Mouse (Mus musculus): ENCODE results near the gene Cebpb. TPM values are rescaled to one million over a fixed set of nuclear protein-coding genes. Genes with fewer than 3 reads are reported as not detected.

The Cebpb gene
- polyA plus RNA-seq, 1 experiment, result 68.5 TPM

DNA sequence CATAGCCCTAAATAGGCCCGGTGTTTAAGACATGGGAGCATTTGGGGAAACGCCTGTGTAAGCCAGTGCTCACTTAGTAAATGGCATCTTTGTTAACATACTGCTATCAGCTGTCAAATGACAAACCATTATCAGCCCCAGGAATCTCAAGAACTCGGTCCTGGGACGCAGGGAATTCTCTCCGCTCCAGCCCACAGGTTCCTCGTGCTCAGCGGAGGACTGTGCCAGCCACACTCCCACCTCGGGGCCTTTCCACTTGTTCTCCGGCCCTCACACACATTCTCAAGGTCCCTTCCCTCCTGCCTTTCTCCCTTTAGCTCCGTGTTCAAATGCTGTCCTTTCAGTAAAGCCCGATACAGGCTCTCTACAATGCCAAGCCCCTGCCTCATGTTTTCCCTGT lies 30.0 kb upstream of the Cebpb start:
- TF ChIP-seq CTCF (IDR thresholded peaks at IDR 0.05; ENCODE audit: extremely low read depth, insufficient read depth, insufficient read length, insufficient replicate concordance) (no peak), POLR2A (IDR thresholded peaks at IDR 0.05; ENCODE audit: low read depth, low read length) (no peak)
- no peak for DNase-seq (ENCODE audit: low read depth in 1 of 2, low spot score in 2 of 2)
- no peak overlapping the region for H3K4me3 ChIP-seq (ENCODE audit: extremely low read depth, insufficient read depth, insufficient read length)
- no peak overlapping the region for H3K27ac ChIP-seq (ENCODE audit: insufficient read depth, low read length)
- WGBS, result 85% methylated on average over 11 of the region's 11 CpGs
- H3K27me3 ChIP-seq (ENCODE audit: control insufficient read depth, insufficient read depth, low read length), result no peaks in the 10 kb centered on the region
- peaks cover 9% of the 10 kb centered on the region for H3K36me3 ChIP-seq (ENCODE audit: control insufficient read depth, insufficient read depth, low read length)
- peaks cover 42% of the 10 kb centered on the region; the same call in 1 of the 2 replicates for H3K4me1 ChIP-seq (ENCODE audit: control insufficient read depth, insufficient read depth, insufficient read length)

DNA sequence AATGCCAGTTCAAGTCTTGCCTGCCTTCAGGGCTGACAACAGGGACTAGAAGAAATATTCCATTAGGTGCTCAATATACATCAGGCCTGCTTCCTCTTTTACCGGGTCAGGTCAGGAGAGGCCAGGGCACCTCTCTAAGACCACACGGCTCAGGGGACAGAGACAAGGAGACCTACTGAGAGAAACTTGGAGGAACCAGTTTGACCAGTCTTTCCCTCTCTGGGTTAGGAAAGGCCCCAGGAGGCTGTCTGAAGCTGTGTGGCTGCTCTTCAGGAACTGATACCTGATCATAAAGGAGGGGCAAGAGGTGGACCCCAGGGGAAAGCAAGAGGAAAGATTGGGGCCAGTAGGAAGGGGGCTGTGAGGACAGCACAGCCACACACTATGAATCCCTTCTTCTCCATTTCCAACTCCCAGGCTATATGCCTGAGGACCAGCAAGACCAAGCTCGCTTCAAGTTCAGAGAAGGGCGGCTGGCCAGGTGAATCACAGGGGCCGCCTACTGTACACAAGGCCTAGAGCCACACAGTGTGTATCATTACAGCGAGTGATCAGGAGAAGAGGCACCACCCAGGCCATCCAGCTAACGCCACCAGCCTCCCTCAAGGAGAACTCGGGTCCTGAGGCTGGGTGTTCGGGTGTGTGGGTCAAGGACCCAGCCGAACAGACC lies 29.4 kb upstream of the Cebpb start:
- no peak overlapping the region for H3K27ac ChIP-seq (ENCODE audit: insufficient read depth, low read length)
- H3K4me1 ChIP-seq (ENCODE audit: control insufficient read depth, insufficient read depth, insufficient read length), result peaks cover 42% of the 10 kb centered on the region; the same call in 1 of the 2 replicates
- 71% methylated on average over 10 of the region's 10 CpGs for WGBS
- TF ChIP-seq CTCF (IDR thresholded peaks at IDR 0.05; ENCODE audit: extremely low read depth, insufficient read depth, insufficient read length, insufficient replicate concordance), result no peak
- TF ChIP-seq POLR2A (IDR thresholded peaks at IDR 0.05; ENCODE audit: low read depth, low read length), result no peak
- H3K36me3 ChIP-seq (ENCODE audit: control insufficient read depth, insufficient read depth, low read length), result peaks cover 3% of the 10 kb centered on the region
- no peaks in the 10 kb centered on the region for H3K27me3 ChIP-seq (ENCODE audit: control insufficient read depth, insufficient read depth, low read length)
- H3K4me3 ChIP-seq (ENCODE audit: extremely low read depth, insufficient read depth, insufficient read length), result no peak overlapping the region
- DNase-seq (ENCODE audit: low read depth in 1 of 2, low spot score in 2 of 2), result no peak

DNA sequence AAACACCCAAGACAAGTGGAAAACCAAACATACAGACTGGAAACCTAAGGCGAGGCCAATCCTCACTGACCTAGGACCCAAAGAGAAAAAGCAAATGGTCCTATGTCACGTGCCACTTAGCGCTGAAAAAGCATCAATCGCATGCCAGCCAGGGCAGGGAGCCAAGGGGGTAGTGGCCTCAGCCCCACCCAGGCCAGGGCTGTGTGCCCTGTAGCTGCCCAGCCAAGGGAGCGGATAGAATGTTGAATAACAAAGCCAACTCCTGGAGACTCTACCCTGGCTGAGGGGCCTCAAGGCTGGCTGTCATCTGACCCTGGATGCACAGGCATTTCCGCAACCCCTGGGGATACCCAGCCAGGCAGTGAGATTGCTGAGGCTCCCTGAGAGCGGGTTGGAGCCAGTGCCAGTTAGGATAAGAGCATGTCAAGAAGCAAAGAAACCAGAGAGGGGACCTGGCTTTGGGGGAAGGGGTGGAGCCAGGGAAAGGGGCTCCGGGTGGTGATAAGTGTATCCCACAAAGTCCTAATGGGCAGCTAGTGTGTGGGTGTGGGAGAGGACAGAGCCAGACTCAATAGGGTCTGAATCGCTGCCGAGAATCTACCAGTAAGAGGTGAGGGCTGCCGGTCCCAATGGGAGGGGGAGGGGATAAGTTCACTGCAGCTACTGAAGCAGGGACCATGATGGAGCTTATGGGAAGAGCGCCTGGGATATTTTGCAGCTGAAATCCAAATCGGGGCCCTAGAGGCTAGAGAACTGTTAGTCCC lies 28.7 kb upstream of the Cebpb start:
- 48% methylated on average over 13 of the region's 13 CpGs for WGBS
- TF ChIP-seq CTCF (IDR thresholded peaks at IDR 0.05; ENCODE audit: extremely low read depth, insufficient read depth, insufficient read length, insufficient replicate concordance) (no peak), POLR2A (IDR thresholded peaks at IDR 0.05; ENCODE audit: low read depth, low read length) (no peak)
- no peaks in the 10 kb centered on the region for H3K36me3 ChIP-seq (ENCODE audit: control insufficient read depth, insufficient read depth, low read length)
- no peak for DNase-seq (ENCODE audit: low read depth in 1 of 2, low spot score in 2 of 2)
- H3K4me3 ChIP-seq (ENCODE audit: extremely low read depth, insufficient read depth, insufficient read length), result peak overlapping the region; percentile 82; the same call in 1 of the 2 replicates
- peaks cover 42% of the 10 kb centered on the region; the same call in 1 of the 2 replicates for H3K4me1 ChIP-seq (ENCODE audit: control insufficient read depth, insufficient read depth, insufficient read length)
- H3K27ac ChIP-seq (ENCODE audit: insufficient read depth, low read length), result no peak overlapping the region; the same call in 1 of the 2 replicates
- no peaks in the 10 kb centered on the region for H3K27me3 ChIP-seq (ENCODE audit: control insufficient read depth, insufficient read depth, low read length)

DNA sequence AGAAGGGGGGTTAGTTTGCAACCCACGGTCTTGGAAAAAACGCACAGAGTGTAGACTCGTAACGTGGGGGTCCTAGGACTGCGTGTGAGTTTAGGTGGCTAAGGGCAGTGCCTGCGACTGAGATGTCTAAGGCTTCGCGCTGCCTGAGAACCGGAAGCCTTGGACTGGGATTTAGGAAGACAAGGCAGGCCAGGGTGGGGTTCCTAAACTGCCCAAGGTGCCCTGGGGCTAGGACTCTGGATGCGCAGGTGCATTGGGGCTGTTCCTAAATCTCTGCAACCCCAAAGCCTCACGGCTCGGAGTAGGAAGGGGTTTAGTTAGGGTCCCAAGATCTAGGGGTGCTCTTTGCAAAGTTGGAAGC lies 28.1 kb upstream of the Cebpb start:
- Histone ChIP-seq H3K27me3 (ENCODE audit: control insufficient read depth, insufficient read depth, low read length) (no peaks in the 10 kb centered on the region), H3K4me1 (ENCODE audit: control insufficient read depth, insufficient read depth, insufficient read length) (peaks cover 42% of the 10 kb centered on the region; the same call in 1 of the 2 replicates), H3K36me3 (ENCODE audit: control insufficient read depth, insufficient read depth, low read length) (no peaks in the 10 kb centered on the region), H3K27ac (ENCODE audit: insufficient read depth, low read length) (peak overlapping the region; percentile 64; the same call in 1 of the 2 replicates), H3K4me3 (ENCODE audit: extremely low read depth, insufficient read depth, insufficient read length) (peak overlapping the region; percentile 82)
- TF ChIP-seq POLR2A (IDR thresholded peaks at IDR 0.05; ENCODE audit: low read depth, low read length) (no peak), CTCF (IDR thresholded peaks at IDR 0.05; ENCODE audit: extremely low read depth, insufficient read depth, insufficient read length, insufficient replicate concordance) (no peak)
- 5% methylated on average over 12 of the region's 12 CpGs for WGBS
- no peak for DNase-seq (ENCODE audit: low read depth in 1 of 2, low spot score in 2 of 2)

DNA sequence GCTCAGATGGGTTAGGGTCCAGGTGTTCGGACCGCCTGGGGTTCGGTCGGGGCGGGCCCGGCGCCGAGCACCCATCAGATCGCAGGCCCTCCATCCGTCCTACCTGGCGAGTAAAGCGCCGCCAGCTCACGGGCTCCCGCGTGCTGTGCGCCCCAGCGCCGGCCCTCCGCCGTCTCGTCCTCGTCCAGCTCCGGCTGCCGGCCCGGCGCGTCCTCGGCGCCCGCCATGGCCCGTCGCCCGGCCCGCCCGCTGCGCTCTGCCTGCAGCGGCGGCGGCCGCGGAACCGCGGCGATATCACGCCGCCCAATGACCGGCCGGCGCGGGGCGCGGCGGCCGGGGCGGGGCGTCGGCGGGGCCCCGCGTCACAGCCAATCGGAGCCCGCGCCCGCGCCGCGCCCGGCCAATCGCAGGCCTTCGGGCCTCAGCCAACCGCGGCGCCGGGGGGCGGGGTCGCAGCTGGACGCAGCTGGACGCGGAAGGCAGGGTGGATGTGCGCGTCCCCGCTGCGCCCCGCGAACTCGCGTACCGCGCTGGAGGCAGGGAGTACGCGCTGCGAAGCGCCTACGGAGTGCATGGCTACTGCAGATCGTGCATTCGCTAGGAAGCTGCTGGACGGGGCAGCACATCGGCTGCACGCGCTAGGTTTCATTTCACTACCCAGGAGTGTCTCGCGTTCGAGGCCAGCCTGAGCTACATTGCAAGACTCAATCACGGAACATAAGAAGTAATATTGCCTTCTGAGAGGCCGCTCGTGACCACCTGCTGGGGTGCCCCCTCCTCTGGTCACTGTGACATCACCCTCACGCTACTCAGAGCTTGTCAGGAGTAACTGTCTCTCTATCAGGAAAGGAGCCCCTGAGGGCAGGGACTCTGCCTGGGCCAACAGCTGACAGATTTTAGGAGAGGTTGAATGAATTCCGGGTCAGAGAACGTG lies 27.2 kb upstream of the Cebpb start, which contains the start of gene Gm20431:
Gene Gm20431 (minus strand): TSS at position 227 of the 934 bp plus-strand sequence.
- 2% methylated on average over 109 of the region's 110 CpGs for WGBS
- TF ChIP-seq CTCF (IDR thresholded peaks at IDR 0.05; ENCODE audit: extremely low read depth, insufficient read depth, insufficient read length, insufficient replicate concordance) (no peak), POLR2A (IDR thresholded peaks at IDR 0.05; ENCODE audit: low read depth, low read length) (peak; percentile 80; the same call in 1 of the 2 replicates)
- Histone ChIP-seq H3K36me3 (ENCODE audit: control insufficient read depth, insufficient read depth, low read length) (no peaks in the 10 kb centered on the region), H3K27ac (ENCODE audit: insufficient read depth, low read length) (peak within 1 kb of the TSS; percentile 64), H3K4me3 (ENCODE audit: extremely low read depth, insufficient read depth, insufficient read length) (peak within 1 kb of the TSS; percentile 82), H3K27me3 (ENCODE audit: control insufficient read depth, insufficient read depth, low read length) (no peaks in the 10 kb centered on the region), H3K4me1 (ENCODE audit: control insufficient read depth, insufficient read depth, insufficient read length) (peaks cover 38% of the 10 kb centered on the region; the same call in 1 of the 2 replicates)
- peak; percentile 79 to 94 for DNase-seq (ENCODE audit: low read depth in 1 of 2, low spot score in 2 of 2)

DNA sequence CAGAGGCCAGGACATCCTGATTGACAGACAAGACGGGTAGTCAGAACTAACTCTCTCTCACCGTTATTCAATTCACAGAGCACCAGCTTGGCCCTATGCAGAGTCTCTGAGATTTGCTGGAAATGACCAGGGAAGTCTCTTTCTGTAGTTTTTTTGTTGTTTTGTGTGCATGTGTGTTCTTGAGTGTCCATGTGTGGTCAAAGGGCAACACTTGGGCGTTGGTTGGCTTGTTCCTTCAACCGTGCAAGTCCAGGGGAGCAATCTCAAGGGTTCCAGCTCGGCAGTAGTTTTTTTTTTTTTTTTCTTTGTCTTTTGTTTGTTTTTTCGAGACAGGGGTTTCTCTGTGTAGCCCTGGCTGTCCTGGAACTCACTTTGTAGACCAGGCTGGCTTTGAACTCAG lies 26.0 kb upstream of the Cebpb start:
- no peak for DNase-seq (ENCODE audit: low read depth in 1 of 2, low spot score in 2 of 2)
- no peak overlapping the region for H3K4me3 ChIP-seq (ENCODE audit: extremely low read depth, insufficient read depth, insufficient read length)
- WGBS, result 69% methylated on average over 6 of the region's 6 CpGs
- H3K27me3 ChIP-seq (ENCODE audit: control insufficient read depth, insufficient read depth, low read length), result no peaks in the 10 kb centered on the region
- peaks cover 28% of the 10 kb centered on the region; the same call in 1 of the 2 replicates for H3K4me1 ChIP-seq (ENCODE audit: control insufficient read depth, insufficient read depth, insufficient read length)
- TF ChIP-seq CTCF (IDR thresholded peaks at IDR 0.05; ENCODE audit: extremely low read depth, insufficient read depth, insufficient read length, insufficient replicate concordance) (no peak), POLR2A (IDR thresholded peaks at IDR 0.05; ENCODE audit: low read depth, low read length) (no peak)
- H3K36me3 ChIP-seq (ENCODE audit: control insufficient read depth, insufficient read depth, low read length), result no peaks in the 10 kb centered on the region
- no peak overlapping the region for H3K27ac ChIP-seq (ENCODE audit: insufficient read depth, low read length)
